Mouse (Mus musculus) cortical plate, adult 2 months (tissue): Measurements from ENCODE around the gene Samhd1.

Experiments used
- CTCF ChIP-seq: fragments of 200-500 bp; IDR thresholded peaks from 2 replicates; pipeline ENCODE4 v1.5.1; 2011; ENCODE audit warnings: mild to moderate bottlenecking, control low read depth, low read length; ENCODE audit not compliant: insufficient read depth; ENCODE audit errors: extremely low read depth
- POLR2A ChIP-seq: fragments of 200-500 bp; IDR thresholded peaks from 2 replicates; pipeline ENCODE4 v1.6.1; 2011; ENCODE audit warnings: mild to moderate bottlenecking, low read length, control low read depth; ENCODE audit not compliant: insufficient read depth; ENCODE audit errors: extremely low read depth

- TF ChIP-seq POLR2A (no peak), CTCF (no peak)
These were observed 35.1 kb upstream of the Samhd1 start for GRCm38 (mm10) chr2:157170166-157170565.
